Mouse (Mus musculus) MEL (cell line): Measurements from ENCODE around the gene Sptbn4. TPM values are rescaled to one million over a fixed set of nuclear protein-coding genes. Genes with fewer than 3 reads are reported as not detected.
A peak's percentile ranks its signal among the peaks of the same experiment; 100 is the strongest.

Experiments used
- DNase-seq: peaks from one replicate; pipeline ENCODE4 v3.0.0; 2011; ENCODE audit warnings: low read depth, low spot score
- H3K27ac ChIP-seq: 2 replicates; pipeline ENCODE4 v1.5.1; 2012; ENCODE audit warnings: low read depth, mild to moderate bottlenecking, control low read depth, low read length, moderate library complexity; ENCODE audit not compliant: control insufficient read depth
- H3K27me3 ChIP-seq, 2 experiments: fragments of 150-350 bp in 1 of 2; sonication (generic) in 1 of 2; 2 replicates each; pipeline ENCODE4 v1.6.1; 2012; ENCODE audit warnings: low read length in 2 of 2, mild to moderate bottlenecking in 2 of 2, improper control_type of control experiment in 1 of 2, moderate library complexity in 1 of 2; ENCODE audit not compliant: insufficient read depth in 2 of 2, control insufficient read depth in 1 of 2
- H3K36me3 ChIP-seq, 2 experiments: 2 replicates each; pipeline ENCODE4 v1.6.1; 2012 to 2014; ENCODE audit warnings: low read length in 2 of 2, improper control_type of control experiment in 1 of 2, inconsistent platforms in 1 of 2, mild to moderate bottlenecking in 1 of 2; ENCODE audit not compliant: insufficient read depth in 2 of 2, control insufficient read depth in 1 of 2
- H3K4me1 ChIP-seq, 2 experiments: fragments of 150-350 bp in 1 of 2; sonication (generic) in 1 of 2; 2 replicates each; pipeline ENCODE4 v1.6.1; 2012; ENCODE audit warnings: low read length in 2 of 2, improper control_type of control experiment in 1 of 2, mild to moderate bottlenecking in 1 of 2; ENCODE audit not compliant: insufficient read depth in 2 of 2, control insufficient read depth in 1 of 2
- H3K4me3 ChIP-seq, 2 experiments: fragments of 150-350 bp in 1 of 2; sonication (generic) in 1 of 2; 2 replicates each; pipeline ENCODE4 v1.5.1; 2012; ENCODE audit warnings: low read depth in 2 of 2, low read length in 2 of 2, mild to moderate bottlenecking in 2 of 2, moderate library complexity in 2 of 2, control low read depth in 1 of 2, improper control_type of control experiment in 1 of 2; ENCODE audit not compliant: control insufficient read depth in 1 of 2, insufficient read depth in 1 of 2
- H3K79me2 ChIP-seq: 2 replicates; pipeline ENCODE4 v1.6.1; 2012; ENCODE audit warnings: mild to moderate bottlenecking, low read length, moderate library complexity; ENCODE audit not compliant: control insufficient read depth, poor library complexity, insufficient read depth
- H3K9ac ChIP-seq: 2 replicates; pipeline ENCODE4 v1.6.1; 2012; ENCODE audit warnings: low read depth, mild to moderate bottlenecking, control low read depth, low read length, moderate library complexity; ENCODE audit not compliant: control insufficient read depth, poor library complexity, severe bottlenecking
- H3K9me3 ChIP-seq: fragments of 150-350 bp; sonication (generic); replicated peaks from 2 replicates; pipeline ENCODE4 v1.6.1; 2012; ENCODE audit warnings: mild to moderate bottlenecking, low read length, improper control_type of control experiment, moderate library complexity; ENCODE audit not compliant: insufficient read depth
- BHLHE40 ChIP-seq: IDR thresholded peaks from 2 replicates; pipeline ENCODE4 v1.6.1; 2012; ENCODE audit warnings: low read depth, mild to moderate bottlenecking, inconsistent platforms, low read length, improper control_type of control experiment, borderline replicate concordance
- CHD1 ChIP-seq: IDR thresholded peaks from 2 replicates; pipeline ENCODE4 v1.6.1; 2012; ENCODE audit warnings: low read depth, mild to moderate bottlenecking, inconsistent platforms, low read length, improper control_type of control experiment
- E2F4 ChIP-seq: IDR thresholded peaks from 2 replicates; pipeline ENCODE4 v1.6.1; 2011; ENCODE audit warnings: low read depth, low read length, improper control_type of control experiment, borderline replicate concordance
- ELF1 ChIP-seq: IDR thresholded peaks from 2 replicates; pipeline ENCODE4 v1.6.1; 2014; ENCODE audit warnings: low read depth, mild to moderate bottlenecking, inconsistent platforms, low read length, improper control_type of control experiment, moderate library complexity
- EP300 ChIP-seq, 2 experiments: IDR thresholded peaks; 2 replicates each; pipeline ENCODE4 v1.6.1; 2011; ENCODE audit warnings: improper control_type of control experiment in 2 of 2, low read length in 2 of 2, low read depth in 1 of 2, mild to moderate bottlenecking in 1 of 2
- ETS1 ChIP-seq: IDR thresholded peaks from 2 replicates; pipeline ENCODE4 v1.6.1; 2012; ENCODE audit warnings: low read depth, mild to moderate bottlenecking, inconsistent platforms, low read length, improper control_type of control experiment, moderate library complexity
- GABPA ChIP-seq: IDR thresholded peaks from 2 replicates; pipeline ENCODE4 v1.6.1; 2012; ENCODE audit warnings: low read depth, mild to moderate bottlenecking, inconsistent platforms, low read length, improper control_type of control experiment, moderate library complexity
- GATA1 ChIP-seq: IDR thresholded peaks from 2 replicates; pipeline ENCODE4 v1.6.1; 2011; ENCODE audit warnings: low read depth, low read length, improper control_type of control experiment
- JUND ChIP-seq: IDR thresholded peaks from 2 replicates; pipeline ENCODE4 v1.6.1; 2011; ENCODE audit warnings: low read depth, mild to moderate bottlenecking, improper control_type of control experiment, low read length
- MAX ChIP-seq: IDR thresholded peaks from 2 replicates; pipeline ENCODE4 v1.6.1; 2011; ENCODE audit warnings: low read length, improper control_type of control experiment
- MAZ ChIP-seq: IDR thresholded peaks from 2 replicates; pipeline ENCODE4 v1.6.1; 2012; ENCODE audit warnings: low read depth, mild to moderate bottlenecking, inconsistent platforms, low read length, improper control_type of control experiment
- MEF2A ChIP-seq: IDR thresholded peaks from 2 replicates; pipeline ENCODE4 v1.6.1; 2014; ENCODE audit warnings: low read depth, mild to moderate bottlenecking, inconsistent platforms, low read length, improper control_type of control experiment; ENCODE audit not compliant: poor library complexity, insufficient replicate concordance, severe bottlenecking; ENCODE audit errors: extremely low read depth
- MXI1 ChIP-seq: IDR thresholded peaks from 2 replicates; pipeline ENCODE4 v1.6.1; 2011; ENCODE audit warnings: mild to moderate bottlenecking, low read depth, low read length, improper control_type of control experiment
- MYB ChIP-seq: IDR thresholded peaks from 2 replicates; pipeline ENCODE4 v1.6.1; 2011; ENCODE audit warnings: mild to moderate bottlenecking, low read depth, low read length, improper control_type of control experiment
- NRF1 ChIP-seq: IDR thresholded peaks from 2 replicates; pipeline ENCODE4 v1.6.1; 2014; ENCODE audit warnings: low read depth, mild to moderate bottlenecking, inconsistent platforms, low read length, improper control_type of control experiment, moderate library complexity; ENCODE audit not compliant: poor library complexity, insufficient read depth, severe bottlenecking
- POLR2A ChIP-seq, 2 experiments: IDR thresholded peaks; 2 replicates each; pipeline ENCODE4 v1.6.1; 2011 to 2012; ENCODE audit warnings: low read length in 2 of 2, mild to moderate bottlenecking in 2 of 2, control low read depth in 1 of 2, improper control_type of control experiment in 1 of 2, low read depth in 1 of 2, moderate library complexity in 1 of 2; ENCODE audit not compliant: control insufficient read depth in 1 of 2, insufficient read depth in 1 of 2, poor library complexity in 1 of 2
- POLR2AphosphoS2 ChIP-seq: IDR thresholded peaks from 2 replicates; pipeline ENCODE4 v1.6.1; 2011; ENCODE audit warnings: low read length, improper control_type of control experiment
- RAD21 ChIP-seq: IDR thresholded peaks from 2 replicates; pipeline ENCODE4 v1.6.1; 2011; ENCODE audit warnings: mild to moderate bottlenecking, low read depth, low read length, improper control_type of control experiment
- RCOR1 ChIP-seq: IDR thresholded peaks from 2 replicates; pipeline ENCODE4 v1.6.1; 2012; ENCODE audit warnings: low read depth, mild to moderate bottlenecking, inconsistent platforms, low read length, improper control_type of control experiment
- SIN3A ChIP-seq: IDR thresholded peaks from 2 replicates; pipeline ENCODE4 v1.6.1; 2012; ENCODE audit warnings: low read length, improper control_type of control experiment, inconsistent platforms
- TAL1 ChIP-seq: IDR thresholded peaks from 2 replicates; pipeline ENCODE4 v1.6.1; 2012; ENCODE audit warnings: mild to moderate bottlenecking, inconsistent platforms, low read length, moderate library complexity, mixed read lengths
- TBP ChIP-seq: IDR thresholded peaks from 2 replicates; pipeline ENCODE4 v1.8.0; 2011; ENCODE audit warnings: low read depth, low read length, improper control_type of control experiment
- TCF12 ChIP-seq: IDR thresholded peaks from 2 replicates; pipeline ENCODE4 v1.6.1; 2014; ENCODE audit warnings: low read depth, mild to moderate bottlenecking, inconsistent platforms, low read length, improper control_type of control experiment, moderate library complexity
- UBTF ChIP-seq: IDR thresholded peaks from 2 replicates; pipeline ENCODE4 v1.6.1; 2012; ENCODE audit warnings: low read depth, mild to moderate bottlenecking, inconsistent platforms, low read length, improper control_type of control experiment, moderate library complexity, borderline replicate concordance; ENCODE audit not compliant: insufficient read depth
- USF1 ChIP-seq: IDR thresholded peaks from 2 replicates; pipeline ENCODE4 v1.6.1; 2014; ENCODE audit warnings: low read depth, mild to moderate bottlenecking, inconsistent platforms, low read length, improper control_type of control experiment, moderate library complexity
- USF2 ChIP-seq, 2 experiments: IDR thresholded peaks; 2 replicates each; pipeline ENCODE4 v1.6.1; 2011 to 2012; ENCODE audit warnings: improper control_type of control experiment in 2 of 2, low read length in 2 of 2, borderline replicate concordance in 1 of 2, inconsistent platforms in 1 of 2, low read depth in 1 of 2, mild to moderate bottlenecking in 1 of 2; ENCODE audit not compliant: insufficient read depth in 1 of 2
- ZKSCAN1 ChIP-seq: IDR thresholded peaks from 2 replicates; pipeline ENCODE4 v1.6.1; 2012; ENCODE audit warnings: low read depth, mild to moderate bottlenecking, inconsistent platforms, low read length, improper control_type of control experiment, moderate library complexity
- ZNF384 ChIP-seq: IDR thresholded peaks from 2 replicates; pipeline ENCODE4 v1.6.1; 2012; ENCODE audit warnings: low read depth, mild to moderate bottlenecking, inconsistent platforms, low read length, improper control_type of control experiment
- polyA plus RNA-seq, 2 experiments: library from polyadenylated mRNA; stranded (reverse) in 1 of 2; unstranded in 1 of 2; fragments of >175 nt in 1 of 2; fragments of >200 nt in 1 of 2; gene quantifications; 2 replicates each; pipeline versions ENCODE4 v1.2.1 to v1.2.4; 2012; ENCODE audit warnings: low replicate concordance in 2 of 2, low read depth in 1 of 2; ENCODE audit not compliant: insufficient read length in 2 of 2, insufficient read depth in 1 of 2, missing spikeins in 1 of 2
- total RNA-seq: library from RNA; depleted of rRNA; stranded (reverse); fragments of 300-350 nt; gene quantifications from 2 replicates; pipeline ENCODE4 v1.2.3, GENCODE M21; 2012

The Sptbn4 gene
- total and polyA plus RNA-seq, 3 experiments, result 0.19 to 0.68 TPM; not detected in 1

- Histone ChIP-seq H3K9me3 (no peaks in the 10 kb centered on the region), H3K36me3 (peaks cover 0 to 2% of the 10 kb centered on the region in 2 experiments; a peak in 2 of 4 replicates), H3K79me2 (peaks cover 7% of the 10 kb centered on the region; the same call in 1 of the 2 replicates), H3K27ac (peak overlapping the region; percentile 75), H3K4me1 (peaks cover 0 to 16% of the 10 kb centered on the region in 2 experiments; a peak in 2 of 4 replicates), H3K4me3 (peak overlapping the region; percentile 48 to 53), H3K27me3 (no peaks in the 10 kb centered on the region; a peak in 1 of 4 replicates), H3K9ac (peak overlapping the region; percentile 61)
- TF ChIP-seq TCF12 (no peak), GATA1 (no peak), MAZ (no peak), MYB (no peak), RAD21 (no peak), MXI1 (peak; percentile 63), ETS1 (no peak), CHD1 (no peak), NRF1 (no peak), USF1 (no peak), TBP (0 out of 2 replicates have a peak, but pooled peaks have one; percentile 8)
- TF ChIP-seq, all 39 proteins: peak for 2
- peak; percentile 76 for DNase-seq
Measured at GRCm38 (mm10) chr7:27331541-27331851, 116.0 kb downstream of the Sptbn4 start.

GRCm38 (mm10) chr7:27330709-27331540 lies 116.6 kb downstream of the Sptbn4 start:
- Histone ChIP-seq H3K79me2 (peaks cover 7% of the 10 kb centered on the region; the same call in 1 of the 2 replicates), H3K9me3 (no peaks in the 10 kb centered on the region), H3K4me1 (peaks cover 0 to 16% of the 10 kb centered on the region in 2 experiments; a peak in 2 of 4 replicates), H3K9ac (peak overlapping the region; percentile 43), H3K27me3 (no peaks in the 10 kb centered on the region), H3K4me3 (peak overlapping the region; percentile 48 to 68), H3K27ac (peak overlapping the region; percentile 75), H3K36me3 (peaks cover 0 to 2% of the 10 kb centered on the region in 2 experiments; a peak in 2 of 4 replicates)
- DNase-seq, result peak; percentile 98
- TF ChIP-seq GABPA (no peak), E2F4 (0 out of 2 replicates have a peak, but pooled peaks have one; percentile 40), TAL1 (no peak), BHLHE40 (no peak; the same call in 1 of the 2 replicates), RCOR1 (peak; percentile 6; the same call in 1 of the 2 replicates), MAX (peak; percentile 48; the same call in 1 of the 2 replicates), EP300 (IDR thresholded peaks at IDR 0.05; ENCODE audit: low read depth in 1 of 2, low read length in 2 of 2) (no peak), GATA1 (no peak), MEF2A (no peak), SIN3A (peak; percentile 69), TCF12 (no peak), ETS1 (peak; percentile 55; the same call in 1 of the 2 replicates), ELF1 (no peak), JUND (no peak), MAZ (peak; percentile 78; the same call in 1 of the 2 replicates), POLR2A (IDR thresholded peaks at IDR 0.05; ENCODE audit: control insufficient read depth in 1 of 2, insufficient read depth in 1 of 2, low read depth in 1 of 2, low read length in 2 of 2, poor library complexity in 1 of 2) (no peak; a peak in 1 of 4 replicates), UBTF (no peak), ZNF384 (no peak), POLR2AphosphoS2 (no peak; the same call in 1 of the 2 replicates), USF1 (0 out of 2 replicates have a peak, but pooled peaks have one; percentile 16), ZKSCAN1 (no peak), USF2 (IDR thresholded peaks at IDR 0.05; ENCODE audit: borderline replicate concordance in 1 of 2, insufficient read depth in 1 of 2, low read depth in 1 of 2, low read length in 2 of 2) (no peak)
